Mouse (Mus musculus): Measurements from ENCODE around the gene Nprl2. TPM values are rescaled to one million over a fixed set of nuclear protein-coding genes. Genes with fewer than 3 reads are reported as not detected.

Nprl2 gene
- polyA plus RNA-seq, 1 experiment from 2014 or later, result 12.1 TPM

DNA sequence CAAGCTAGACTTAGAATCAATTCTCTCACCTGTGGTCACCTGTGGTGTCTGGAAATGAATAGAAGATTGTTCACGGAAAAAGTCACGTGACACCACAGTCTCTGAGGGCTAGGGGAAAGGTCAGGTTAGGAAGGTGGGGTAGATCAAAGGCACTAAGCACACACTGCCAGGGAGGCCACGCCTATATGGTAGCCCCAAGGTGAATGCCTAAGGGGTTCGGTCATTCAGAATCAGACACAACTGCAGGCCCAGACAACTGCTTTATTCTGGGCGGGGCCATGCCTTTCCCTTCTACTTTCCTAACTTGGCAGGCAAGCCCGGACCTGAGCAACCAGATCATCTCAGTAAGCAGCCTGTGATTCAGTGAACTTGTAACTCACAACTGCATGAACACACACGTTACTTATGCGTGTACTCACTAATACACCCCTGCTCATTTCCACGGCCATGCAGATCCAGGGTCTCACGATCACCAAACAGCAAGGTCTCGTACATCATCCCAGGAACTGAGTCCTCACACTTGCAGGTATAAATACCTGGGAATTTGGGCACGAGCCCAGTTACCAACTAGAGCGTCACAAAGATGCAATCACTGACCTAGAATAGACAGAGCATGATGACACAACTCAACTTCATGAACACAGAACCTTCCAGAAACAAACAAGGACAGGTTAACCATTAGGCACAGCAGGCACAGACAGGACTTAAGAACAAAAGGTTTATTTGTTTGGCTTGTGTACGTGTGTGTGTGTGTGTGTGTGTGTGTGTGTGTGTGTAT is 33.7 kb downstream of the Nprl2 start:
- peaks cover 56% of the 10 kb centered on the region for H3K4me1 ChIP-seq (ENCODE audit: control insufficient read depth, low read depth, low read length)
- peaks cover 4% of the 10 kb centered on the region for H3K36me3 ChIP-seq (ENCODE audit: control insufficient read depth, insufficient read depth)
- no peaks in the 10 kb centered on the region for H3K9me3 ChIP-seq (replicated peaks; ENCODE audit: control insufficient read depth, low read length)
- H3K27me3 ChIP-seq (ENCODE audit: control insufficient read depth, insufficient read depth, low read depth, low read length), result no peaks in the 10 kb centered on the region
- no peak overlapping the region for H3K4me2 ChIP-seq (ENCODE audit: low read depth, low read length)
- H3K9ac ChIP-seq (ENCODE audit: low read depth, low read length), result no peak overlapping the region
- WGBS (ENCODE audit: insufficient replicate concordance), result 71% methylated on average over 14 of the region's 14 CpGs
- no peak overlapping the region for H3K4me3 ChIP-seq (ENCODE audit: low read depth, low read length)
- no peak for ATAC-seq (ENCODE audit: low read depth)
- H3K27ac ChIP-seq (ENCODE audit: low read length), result peak overlapping the region; percentile 79

DNA sequence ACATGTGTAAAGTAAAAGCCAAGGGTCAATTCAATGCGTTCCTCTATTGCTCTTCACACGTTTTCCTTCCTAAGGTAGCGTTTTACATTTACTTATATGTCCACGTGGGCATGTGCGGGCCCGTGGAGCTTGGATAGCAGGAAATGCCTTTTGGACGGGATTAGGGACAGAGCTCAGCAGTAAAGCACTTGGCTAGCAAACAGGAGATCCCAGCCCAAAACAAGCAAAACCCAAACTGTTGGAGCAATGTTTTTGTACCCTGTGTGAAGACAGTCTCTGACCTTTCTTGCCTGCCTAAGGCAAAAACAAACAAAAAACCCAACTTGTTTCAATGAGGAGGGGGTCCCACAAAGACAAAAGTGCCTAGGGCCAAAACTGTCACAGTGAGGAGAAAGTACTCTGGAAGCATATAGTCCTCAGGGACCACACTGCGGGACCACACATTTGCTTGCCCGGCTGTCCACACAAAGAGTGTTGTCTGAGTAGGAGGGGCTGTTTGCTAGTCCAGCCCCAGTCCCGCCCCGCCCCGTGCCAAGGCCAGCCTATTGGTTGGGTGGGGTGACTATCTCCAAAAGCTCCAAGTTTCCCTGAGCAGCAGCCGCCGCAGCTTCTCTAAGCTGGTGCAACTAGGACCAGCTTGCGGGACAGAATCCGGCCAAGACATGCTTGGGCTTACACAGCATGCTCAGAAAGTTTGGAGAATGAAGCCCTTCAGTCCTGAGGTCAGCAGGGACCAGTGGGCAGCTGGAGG is 34.5 kb downstream of the Nprl2 start, which contains the start of gene Hyal1:
TSS of gene Hyal1 (plus strand) at position 571 of the 751 bp plus-strand sequence.
- Histone ChIP-seq H3K27ac (ENCODE audit: low read length) (peak within 1 kb of the TSS; percentile 79), H3K9ac (ENCODE audit: low read depth, low read length) (peak within 1 kb of the TSS; percentile 62), H3K4me2 (ENCODE audit: low read depth, low read length) (peak within 1 kb of the TSS; percentile 73), H3K4me1 (ENCODE audit: control insufficient read depth, low read depth, low read length) (peaks cover 52% of the 10 kb centered on the region), H3K4me3 (ENCODE audit: low read depth, low read length) (peak within 1 kb of the TSS; percentile 57), H3K36me3 (ENCODE audit: control insufficient read depth, insufficient read depth) (peaks cover 4% of the 10 kb centered on the region), H3K27me3 (ENCODE audit: control insufficient read depth, insufficient read depth, low read depth, low read length) (no peaks in the 10 kb centered on the region), H3K9me3 (replicated peaks; ENCODE audit: control insufficient read depth, low read length) (no peaks in the 10 kb centered on the region)
- peak; percentile 78 for ATAC-seq (ENCODE audit: low read depth)
- 26% methylated on average over 16 of the region's 16 CpGs for WGBS (ENCODE audit: insufficient replicate concordance)

DNA sequence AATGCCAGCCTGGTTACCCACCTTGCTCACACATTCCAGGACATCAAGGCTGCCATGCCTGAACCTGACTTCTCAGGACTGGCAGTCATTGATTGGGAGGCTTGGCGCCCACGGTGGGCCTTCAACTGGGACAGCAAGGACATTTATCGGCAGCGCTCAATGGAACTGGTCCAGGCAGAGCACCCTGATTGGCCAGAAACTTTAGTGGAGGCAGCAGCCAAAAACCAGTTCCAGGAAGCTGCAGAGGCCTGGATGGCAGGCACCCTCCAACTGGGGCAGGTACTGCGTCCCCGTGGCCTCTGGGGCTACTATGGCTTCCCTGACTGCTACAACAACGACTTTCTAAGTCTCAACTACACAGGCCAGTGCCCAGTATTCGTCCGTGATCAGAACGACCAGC is 35.8 kb downstream of the Nprl2 start:
- Histone ChIP-seq H3K9ac (ENCODE audit: low read depth, low read length) (no peak overlapping the region), H3K4me3 (ENCODE audit: low read depth, low read length) (no peak overlapping the region), H3K9me3 (replicated peaks; ENCODE audit: control insufficient read depth, low read length) (no peaks in the 10 kb centered on the region), H3K36me3 (ENCODE audit: control insufficient read depth, insufficient read depth) (no peaks in the 10 kb centered on the region; the same call in 1 of the 2 replicates), H3K27me3 (ENCODE audit: control insufficient read depth, insufficient read depth, low read depth, low read length) (no peaks in the 10 kb centered on the region), H3K4me2 (ENCODE audit: low read depth, low read length) (no peak overlapping the region), H3K27ac (ENCODE audit: low read length) (no peak overlapping the region), H3K4me1 (ENCODE audit: control insufficient read depth, low read depth, low read length) (peaks cover 52% of the 10 kb centered on the region)
- ATAC-seq (ENCODE audit: low read depth), result no peak
- WGBS (ENCODE audit: insufficient replicate concordance), result 87% methylated on average over 10 of the region's 10 CpGs

DNA sequence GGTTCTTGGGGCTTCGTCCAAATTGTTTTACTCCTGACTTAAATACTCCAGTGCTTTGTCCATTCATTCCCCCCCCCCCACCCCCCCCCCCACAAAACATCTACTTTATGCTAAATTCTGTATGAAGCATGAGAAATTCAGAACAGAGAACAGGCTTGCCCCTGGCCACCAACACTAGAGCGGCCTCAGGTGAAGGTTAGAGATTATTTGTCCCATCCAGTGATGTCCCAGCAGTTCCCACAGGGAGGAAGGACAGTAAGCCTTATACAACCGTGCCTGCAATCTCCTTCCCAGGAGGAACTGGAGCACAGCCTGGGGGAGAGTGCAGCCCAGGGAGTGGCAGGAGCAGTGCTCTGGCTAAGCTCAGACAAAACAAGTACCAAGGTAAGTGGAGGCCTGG is 36.6 kb downstream of the Nprl2 start, which contains the start of gene Naa80:
TSS of gene Naa80 (plus strand) at position 301 of the 400 bp plus-strand sequence.
- Histone ChIP-seq H3K4me1 (ENCODE audit: control insufficient read depth, low read depth, low read length) (peaks cover 49% of the 10 kb centered on the region), H3K9me3 (replicated peaks; ENCODE audit: control insufficient read depth, low read length) (no peaks in the 10 kb centered on the region), H3K27me3 (ENCODE audit: control insufficient read depth, insufficient read depth, low read depth, low read length) (no peaks in the 10 kb centered on the region), H3K9ac (ENCODE audit: low read depth, low read length) (no peak within 1 kb of the TSS), H3K4me2 (ENCODE audit: low read depth, low read length) (no peak within 1 kb of the TSS), H3K36me3 (ENCODE audit: control insufficient read depth, insufficient read depth) (peaks cover 7% of the 10 kb centered on the region), H3K27ac (ENCODE audit: low read length) (peak within 1 kb of the TSS; percentile 92), H3K4me3 (ENCODE audit: low read depth, low read length) (no peak within 1 kb of the TSS)
- no peak for ATAC-seq (ENCODE audit: low read depth)
- 68% methylated on average over 3 of the region's 3 CpGs for WGBS (ENCODE audit: insufficient replicate concordance)

DNA sequence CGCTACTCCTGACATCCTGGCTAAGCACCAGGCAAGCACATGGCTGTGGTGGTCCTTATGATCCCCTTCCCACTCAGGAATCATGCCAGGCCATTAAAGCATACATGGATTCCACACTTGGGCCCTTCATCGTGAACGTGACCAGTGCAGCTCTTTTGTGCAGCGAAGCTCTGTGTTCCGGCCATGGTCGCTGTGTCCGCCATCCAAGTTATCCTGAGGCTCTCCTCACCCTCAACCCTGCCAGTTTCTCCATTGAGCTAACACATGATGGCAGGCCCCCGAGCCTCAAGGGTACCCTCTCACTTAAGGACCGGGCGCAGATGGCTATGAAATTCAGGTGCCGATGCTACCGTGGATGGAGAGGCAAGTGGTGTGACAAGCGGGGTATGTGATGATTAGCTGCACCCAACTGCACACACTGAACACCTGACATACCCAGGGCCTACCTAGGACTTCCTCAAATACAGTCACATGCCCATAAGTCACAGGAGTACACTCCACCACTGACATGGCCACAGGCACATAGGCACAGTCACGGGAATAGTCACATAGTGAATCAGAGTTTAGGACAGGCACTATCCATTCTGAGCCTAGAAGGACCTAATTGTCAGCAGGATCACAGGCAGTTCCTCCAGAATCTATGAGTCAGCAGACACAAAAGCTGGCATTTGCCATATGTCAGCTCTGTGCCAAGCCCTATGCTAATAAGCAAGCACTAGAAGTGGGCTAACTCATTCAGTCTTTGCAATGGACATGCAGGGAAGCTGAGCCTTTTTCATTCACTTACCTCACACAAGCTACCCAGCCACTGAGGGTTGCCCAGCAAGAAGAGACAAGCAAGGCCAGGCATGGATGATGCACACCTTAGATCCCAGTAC is 37.2 kb downstream of the Nprl2 start:
- WGBS (ENCODE audit: insufficient replicate concordance), result 90% methylated on average over 14 of the region's 14 CpGs
- Histone ChIP-seq H3K36me3 (ENCODE audit: control insufficient read depth, insufficient read depth) (peaks cover 7% of the 10 kb centered on the region), H3K27ac (ENCODE audit: low read length) (peak overlapping the region; percentile 92), H3K4me3 (ENCODE audit: low read depth, low read length) (no peak overlapping the region), H3K9me3 (replicated peaks; ENCODE audit: control insufficient read depth, low read length) (no peaks in the 10 kb centered on the region), H3K4me1 (ENCODE audit: control insufficient read depth, low read depth, low read length) (peaks cover 49% of the 10 kb centered on the region), H3K9ac (ENCODE audit: low read depth, low read length) (no peak overlapping the region), H3K27me3 (ENCODE audit: control insufficient read depth, insufficient read depth, low read depth, low read length) (no peaks in the 10 kb centered on the region), H3K4me2 (ENCODE audit: low read depth, low read length) (no peak overlapping the region)
- no peak for ATAC-seq (ENCODE audit: low read depth)

DNA sequence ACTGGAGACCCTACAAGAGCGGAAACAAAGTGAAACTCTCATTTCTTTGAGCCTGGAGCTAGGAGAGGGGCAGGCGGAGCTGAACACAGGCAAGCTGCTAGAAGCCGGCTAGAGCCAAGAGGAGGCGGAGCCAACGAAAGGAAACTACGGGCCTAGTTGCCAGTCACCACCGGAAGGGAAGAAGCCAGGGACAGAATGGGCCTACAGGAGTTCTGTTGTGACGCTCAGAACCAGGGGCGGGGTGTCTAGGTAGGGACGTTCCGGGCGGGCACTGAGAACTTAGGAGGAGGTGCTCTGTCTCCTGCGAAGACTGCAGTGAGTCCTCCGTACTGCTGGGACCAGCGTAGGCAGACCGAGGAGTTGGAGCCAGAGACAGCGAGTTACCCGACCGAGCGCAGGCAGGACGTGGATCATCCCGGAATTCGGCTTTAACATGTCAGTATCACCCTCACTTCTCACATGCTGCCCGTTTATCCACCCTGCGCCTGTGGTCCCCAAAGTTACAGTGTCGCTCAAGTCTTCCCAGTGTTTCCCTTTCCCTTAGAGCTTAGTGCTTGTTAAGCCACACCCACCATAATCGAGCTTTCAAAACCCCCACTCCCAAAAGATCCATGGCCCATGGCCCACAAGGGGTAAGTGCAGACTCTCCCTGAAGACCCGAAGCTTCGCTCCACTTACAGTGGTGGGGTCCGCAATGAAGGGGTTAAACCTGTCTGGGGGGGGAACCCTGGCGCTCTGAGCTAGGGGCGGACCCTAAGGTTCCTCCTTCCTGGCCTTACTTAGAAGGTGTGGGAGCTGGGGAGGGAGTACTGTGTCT is 38.7 kb downstream of the Nprl2 start, which contains the start of gene Hyal3:
TSS of gene Hyal3 (plus strand) at position 318 of the 817 bp plus-strand sequence.
- Histone ChIP-seq H3K4me2 (ENCODE audit: low read depth, low read length) (peak within 1 kb of the TSS; percentile 79), H3K9me3 (replicated peaks; ENCODE audit: control insufficient read depth, low read length) (no peaks in the 10 kb centered on the region), H3K9ac (ENCODE audit: low read depth, low read length) (peak within 1 kb of the TSS; percentile 73), H3K4me1 (ENCODE audit: control insufficient read depth, low read depth, low read length) (peaks cover 49% of the 10 kb centered on the region), H3K36me3 (ENCODE audit: control insufficient read depth, insufficient read depth) (peaks cover 7% of the 10 kb centered on the region), H3K4me3 (ENCODE audit: low read depth, low read length) (peak within 1 kb of the TSS; percentile 70), H3K27me3 (ENCODE audit: control insufficient read depth, insufficient read depth, low read depth, low read length) (no peaks in the 10 kb centered on the region), H3K27ac (ENCODE audit: low read length) (peak within 1 kb of the TSS; percentile 92)
- WGBS (ENCODE audit: insufficient replicate concordance), result under 1% methylated on average over 32 of the region's 32 CpGs
- peak; percentile 79 for ATAC-seq (ENCODE audit: low read depth)

DNA sequence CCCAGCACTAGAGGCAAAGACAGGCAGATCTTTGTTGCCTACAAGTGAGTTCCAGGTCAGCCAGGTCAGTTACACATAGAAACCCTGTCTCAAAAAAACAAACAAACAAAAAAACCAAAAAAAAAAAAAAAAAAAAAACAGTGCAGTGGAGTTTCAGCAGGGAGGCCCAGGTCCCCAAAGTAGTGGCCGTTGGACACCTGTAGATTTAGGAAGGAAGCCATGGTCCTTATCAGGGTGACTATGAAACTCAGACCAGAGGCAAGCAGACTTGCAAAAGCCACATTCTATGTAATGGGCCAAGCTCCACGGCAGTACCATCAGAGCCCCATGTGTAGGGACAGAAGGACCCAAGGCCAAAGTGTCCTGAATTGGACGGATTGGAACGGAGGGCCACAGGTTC is 39.6 kb downstream of the Nprl2 start:
- Histone ChIP-seq H3K27me3 (ENCODE audit: control insufficient read depth, insufficient read depth, low read depth, low read length) (no peaks in the 10 kb centered on the region), H3K4me1 (ENCODE audit: control insufficient read depth, low read depth, low read length) (peaks cover 49% of the 10 kb centered on the region), H3K9me3 (replicated peaks; ENCODE audit: control insufficient read depth, low read length) (no peaks in the 10 kb centered on the region), H3K36me3 (ENCODE audit: control insufficient read depth, insufficient read depth) (peaks cover 7% of the 10 kb centered on the region), H3K9ac (ENCODE audit: low read depth, low read length) (peak overlapping the region; percentile 73), H3K27ac (ENCODE audit: low read length) (peak overlapping the region; percentile 92), H3K4me3 (ENCODE audit: low read depth, low read length) (peak overlapping the region; percentile 70), H3K4me2 (ENCODE audit: low read depth, low read length) (peak overlapping the region; percentile 79)
- WGBS (ENCODE audit: insufficient replicate concordance), result 22% methylated on average over 4 of the region's 4 CpGs
- no peak for ATAC-seq (ENCODE audit: low read depth)

Data from liver, embryonic 16.5 days (tissue).